Mouse (Mus musculus): ENCODE measurements at regions not wholly inside any gene's neighbourhood (a gene's known extent, or its start where the extent isn't known, plus 50 kb on each side); places are given as distances from the start of the nearest gene placed in this dataset.

GRCm38 (mm10) chrX:12490957-12491356 is 96.6 kb upstream of the Atp6ap2 start:
- Histone ChIP-seq H3K4me3 (ENCODE audit: insufficient read depth, low read length) (no peak overlapping the region), H3K4me1 (ENCODE audit: control insufficient read depth, insufficient read depth, low read length) (no peaks in the 10 kb centered on the region), H3K27ac (ENCODE audit: insufficient read depth, low read length) (no peak overlapping the region)
- TF ChIP-seq POLR2A (IDR thresholded peaks at IDR 0.05; ENCODE audit: low read depth, low read length) (no peak), CTCF (IDR thresholded peaks at IDR 0.05; ENCODE audit: borderline replicate concordance, insufficient read depth, low read length) (no peak)

GRCm38 (mm10) chrX:12493216-12493615 is 94.4 kb upstream of the Atp6ap2 start:
- no peak for TF ChIP-seq POLR2A (IDR thresholded peaks at IDR 0.05; ENCODE audit: low read depth, low read length)
- no peak for TF ChIP-seq CTCF (IDR thresholded peaks at IDR 0.05; ENCODE audit: borderline replicate concordance, insufficient read depth, low read length)
- no peak overlapping the region for H3K27ac ChIP-seq (ENCODE audit: insufficient read depth, low read length)
- no peaks in the 10 kb centered on the region for H3K4me1 ChIP-seq (ENCODE audit: control insufficient read depth, insufficient read depth, low read length)
- H3K4me3 ChIP-seq (ENCODE audit: insufficient read depth, low read length) = no peak overlapping the region

- TF ChIP-seq CTCF (IDR thresholded peaks at IDR 0.05; ENCODE audit: borderline replicate concordance, insufficient read depth, low read length) (no peak), POLR2A (IDR thresholded peaks at IDR 0.05; ENCODE audit: low read depth, low read length) (no peak)
- H3K27ac ChIP-seq (ENCODE audit: insufficient read depth, low read length) = no peak overlapping the region
- no peak overlapping the region for H3K4me3 ChIP-seq (ENCODE audit: insufficient read depth, low read length)
- H3K4me1 ChIP-seq (ENCODE audit: control insufficient read depth, insufficient read depth, low read length) = no peaks in the 10 kb centered on the region
Measured at GRCm38 (mm10) chrX:12493916-12494315, 93.7 kb upstream of the Atp6ap2 start.

GRCm38 (mm10) chrX:12494535-12494934 is 93.1 kb upstream of the Atp6ap2 start:
- Histone ChIP-seq H3K4me1 (ENCODE audit: control insufficient read depth, insufficient read depth, low read length) (no peaks in the 10 kb centered on the region), H3K4me3 (ENCODE audit: insufficient read depth, low read length) (no peak overlapping the region), H3K27ac (ENCODE audit: insufficient read depth, low read length) (no peak overlapping the region)
- no peak for TF ChIP-seq POLR2A (IDR thresholded peaks at IDR 0.05; ENCODE audit: low read depth, low read length)
- TF ChIP-seq CTCF (IDR thresholded peaks at IDR 0.05; ENCODE audit: borderline replicate concordance, insufficient read depth, low read length) = no peak

DNA sequence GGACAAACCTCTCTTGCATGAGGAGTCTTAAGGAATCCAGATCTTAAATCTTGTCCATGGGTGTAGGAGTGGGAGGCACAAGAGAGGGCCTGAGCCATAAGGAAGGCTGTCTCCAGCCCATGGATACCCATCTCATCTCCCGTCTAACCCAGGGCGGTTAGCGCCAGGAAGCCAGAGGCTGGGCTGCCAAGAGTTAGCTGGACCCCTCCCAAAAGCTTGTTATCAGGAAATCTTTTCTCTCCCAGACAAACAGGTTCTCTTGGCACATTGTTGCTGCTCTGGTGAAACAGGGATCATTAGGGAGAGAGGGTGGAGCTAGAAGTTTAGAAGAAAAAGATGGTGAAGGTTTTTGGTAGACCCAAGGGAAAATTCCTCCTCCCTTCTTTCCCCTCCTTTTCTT is 87.0 kb upstream of the Atp6ap2 start:
- H3K4me3 ChIP-seq (ENCODE audit: insufficient read depth, low read length) = no peak overlapping the region
- no peak for TF ChIP-seq CTCF (IDR thresholded peaks at IDR 0.05; ENCODE audit: borderline replicate concordance, insufficient read depth, low read length)
- no peak for TF ChIP-seq POLR2A (IDR thresholded peaks at IDR 0.05; ENCODE audit: low read depth, low read length)

DNA sequence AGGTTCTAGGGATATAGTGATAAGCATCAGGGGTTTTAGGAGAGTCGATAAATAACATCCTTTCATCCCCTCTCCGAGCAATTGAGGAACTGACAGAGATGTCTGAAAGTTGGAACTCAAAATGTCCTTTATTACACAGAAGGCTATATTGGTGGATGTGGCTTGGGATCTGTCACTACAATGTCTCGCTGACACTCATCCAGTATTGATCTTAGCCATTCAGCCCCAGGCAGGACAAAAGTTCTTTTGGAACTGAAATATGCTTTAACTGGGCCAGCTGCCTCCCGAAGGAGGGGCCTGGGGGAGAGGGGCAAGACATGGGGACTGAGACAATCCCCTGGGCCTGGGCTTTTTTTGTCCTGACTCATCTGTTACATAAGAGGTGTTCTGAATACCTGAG is 85.2 kb upstream of the Atp6ap2 start:
- H3K27ac ChIP-seq (ENCODE audit: insufficient read depth, low read length) = no peak overlapping the region
- TF ChIP-seq POLR2A (IDR thresholded peaks at IDR 0.05; ENCODE audit: low read depth, low read length) = no peak
- TF ChIP-seq CTCF (IDR thresholded peaks at IDR 0.05; ENCODE audit: borderline replicate concordance, insufficient read depth, low read length) = no peak
- no peak overlapping the region for H3K4me3 ChIP-seq (ENCODE audit: insufficient read depth, low read length)
- no peaks in the 10 kb centered on the region for H3K4me1 ChIP-seq (ENCODE audit: control insufficient read depth, insufficient read depth, low read length)

More for the DNA sequence above, 87.0 kb upstream of the Atp6ap2 start:
- H3K27ac ChIP-seq (ENCODE audit: insufficient read depth, low read length) = no peak overlapping the region
- H3K4me1 ChIP-seq (ENCODE audit: control insufficient read depth, insufficient read depth, low read length) = no peaks in the 10 kb centered on the region

GRCm38 (mm10) chrX:12503581-12503980 is 84.0 kb upstream of the Atp6ap2 start:
- Histone ChIP-seq H3K4me3 (ENCODE audit: insufficient read depth, low read length) (no peak overlapping the region), H3K4me1 (ENCODE audit: control insufficient read depth, insufficient read depth, low read length) (no peaks in the 10 kb centered on the region), H3K27ac (ENCODE audit: insufficient read depth, low read length) (no peak overlapping the region)
- no peak for TF ChIP-seq CTCF (IDR thresholded peaks at IDR 0.05; ENCODE audit: borderline replicate concordance, insufficient read depth, low read length)
- TF ChIP-seq POLR2A (IDR thresholded peaks at IDR 0.05; ENCODE audit: low read depth, low read length) = no peak

DNA sequence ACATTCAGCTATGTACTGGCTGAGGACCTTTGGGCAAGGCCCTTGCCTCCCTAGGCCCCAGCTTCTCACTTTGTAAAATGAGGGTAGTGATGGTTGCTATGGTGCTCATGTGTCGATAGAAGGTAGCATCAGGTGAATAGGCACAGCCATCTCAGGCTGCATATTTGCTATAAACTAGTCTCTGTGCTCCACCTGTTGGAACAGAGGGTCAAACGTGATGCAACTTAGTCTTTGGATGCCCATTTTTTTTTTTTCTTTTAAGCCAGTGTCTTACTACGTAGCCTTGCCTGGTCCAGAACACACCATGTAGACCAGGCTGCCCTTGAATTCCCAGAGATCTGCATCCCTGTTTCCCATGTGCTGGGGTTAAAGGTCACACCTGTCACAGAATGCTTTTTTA is 76.5 kb upstream of the Atp6ap2 start:
- no peak overlapping the region for H3K4me3 ChIP-seq (ENCODE audit: insufficient read depth, low read length)
- no peaks in the 10 kb centered on the region for H3K4me1 ChIP-seq (ENCODE audit: control insufficient read depth, insufficient read depth, low read length)
- no peak overlapping the region for H3K27ac ChIP-seq (ENCODE audit: insufficient read depth, low read length)
- TF ChIP-seq CTCF (IDR thresholded peaks at IDR 0.05; ENCODE audit: borderline replicate concordance, insufficient read depth, low read length) (no peak), POLR2A (IDR thresholded peaks at IDR 0.05; ENCODE audit: low read depth, low read length) (no peak)

GRCm38 (mm10) chrX:12525044-12525443 is 62.6 kb upstream of the Atp6ap2 start:
- H3K27ac ChIP-seq (ENCODE audit: insufficient read depth, low read length) = no peak overlapping the region
- H3K4me1 ChIP-seq (ENCODE audit: control insufficient read depth, insufficient read depth, low read length) = no peaks in the 10 kb centered on the region
- H3K4me3 ChIP-seq (ENCODE audit: insufficient read depth, low read length) = no peak overlapping the region
- no peak for TF ChIP-seq CTCF (IDR thresholded peaks at IDR 0.05; ENCODE audit: borderline replicate concordance, insufficient read depth, low read length)
- no peak for TF ChIP-seq POLR2A (IDR thresholded peaks at IDR 0.05; ENCODE audit: low read depth, low read length)

DNA sequence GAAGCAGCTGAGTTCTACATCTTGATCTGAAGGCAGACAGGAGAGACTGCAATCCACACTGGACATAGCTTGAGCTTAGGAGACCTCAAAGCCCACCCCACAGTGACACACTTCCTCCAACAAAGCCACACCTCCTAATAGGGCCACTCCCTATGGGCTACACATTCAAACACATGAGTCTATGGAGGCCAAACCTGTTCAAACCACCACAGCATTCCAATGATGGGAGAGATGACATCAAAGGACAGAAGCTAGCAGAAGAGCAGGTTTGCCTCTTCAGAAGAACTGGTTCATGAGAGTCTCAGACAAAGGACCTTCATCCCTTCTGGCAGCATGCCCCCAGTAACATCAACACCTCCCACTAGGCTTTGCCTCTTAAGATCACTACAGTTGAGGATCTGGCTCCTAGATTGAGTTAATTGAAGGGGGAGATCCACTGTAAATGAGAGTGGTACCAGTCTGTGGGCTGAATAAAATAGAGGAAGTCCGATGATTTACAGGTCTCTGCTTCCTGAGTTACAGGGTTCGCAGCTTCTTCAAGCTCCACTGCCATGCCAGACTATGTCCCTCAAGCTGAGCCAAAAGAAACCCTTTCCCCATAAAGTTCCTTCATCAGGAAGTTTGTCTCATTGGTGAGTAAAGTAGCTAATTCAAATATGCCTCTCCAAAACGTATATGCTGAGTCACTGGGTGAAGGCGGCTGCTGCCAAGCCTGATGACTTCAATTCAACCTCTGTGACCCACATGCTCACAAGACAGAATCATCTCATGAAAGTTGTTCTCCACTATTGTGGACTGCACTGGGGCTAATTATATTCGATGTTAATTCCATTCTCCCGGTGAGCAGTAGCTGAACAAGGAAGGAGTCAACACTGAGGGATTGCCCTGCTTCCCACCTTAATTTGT is 56.9 kb upstream of the Atp6ap2 start:
- H3K4me1 ChIP-seq (ENCODE audit: control insufficient read depth, insufficient read depth, low read length) = peaks cover 3% of the 10 kb centered on the region; the same call in 1 of the 2 replicates
- 0 out of 2 replicates have a peak overlapping the region, but pooled peaks have one; percentile 6 for H3K27ac ChIP-seq (ENCODE audit: insufficient read depth, low read length)
- TF ChIP-seq CTCF (IDR thresholded peaks at IDR 0.05; ENCODE audit: borderline replicate concordance, insufficient read depth, low read length) = no peak
- no peak for TF ChIP-seq POLR2A (IDR thresholded peaks at IDR 0.05; ENCODE audit: low read depth, low read length)

More for the DNA sequence above, 56.9 kb upstream of the Atp6ap2 start:
- H3K4me3 ChIP-seq (ENCODE audit: insufficient read depth, low read length) = no peak overlapping the region

Data from embryonic fibroblast, embryonic 13.5 days (primary cell).